Mouse (Mus musculus) embryo, embryonic 9.5 days (tissue): Measurements from ENCODE around the gene Gsta2.
"Not testable (repeated sequence)": the region's sequence is repeated elsewhere in the genome, so short reads cannot be mapped to it uniquely, and the experiment has no call there.

Experiments used
- DNase-seq: peaks from one replicate; pipeline ENCODE4 v3.0.0-alpha.2; 2017; ENCODE audit errors: extremely low spot score

The Gsta2 gene

GRCm38 (mm10) chr9:78308122-78308521, 47.5 kb downstream of the Gsta2 start:
- not testable (repeated sequence) for DNase-seq

- DNase-seq = not testable (repeated sequence)
These were observed 56.4 kb downstream of the Gsta2 start for GRCm38 (mm10) chr9:78299143-78299542.

- no peak for DNase-seq
These were observed 57.4 kb downstream of the Gsta2 start for GRCm38 (mm10) chr9:78298232-78298631.

GRCm38 (mm10) chr9:78296089-78296488, 59.5 kb downstream of the Gsta2 start:
- peak; percentile 64 for DNase-seq

- DNase-seq = not testable (repeated sequence)
These were observed 60.8 kb downstream of the Gsta2 start for GRCm38 (mm10) chr9:78294781-78295180.

- not testable (repeated sequence) for DNase-seq
These were observed 61.9 kb downstream of the Gsta2 start for GRCm38 (mm10) chr9:78293683-78294082.

GRCm38 (mm10) chr9:78292462-78292861, 63.1 kb downstream of the Gsta2 start:
- DNase-seq = not testable (repeated sequence)

GRCm38 (mm10) chr9:78289723-78290122, 65.9 kb downstream of the Gsta2 start, which contains the start of gene Gm10639:
Gene Gm10639, plus strand, starts transcription at chr9:78289923.
- not testable (repeated sequence) for DNase-seq

- DNase-seq = not testable (repeated sequence)
These were observed 66.5 kb downstream of the Gsta2 start for GRCm38 (mm10) chr9:78289063-78289462.

- not testable (repeated sequence) for DNase-seq
These were observed 73.4 kb downstream of the Gsta2 start for GRCm38 (mm10) chr9:78282002-78282711.
